Mouse (Mus musculus) hindlimb bud, embryonic 11.5 days (tissue): ENCODE measurements around the gene Ifnar1.

Source experiments
- DNase-seq: peaks from one replicate; pipeline ENCODE4 v3.0.0-alpha.2; 2012; ENCODE audit warnings: low read depth, low spot score; ENCODE audit errors: extremely low spot score

Gene Ifnar1

GRCm38 (mm10) chr16:91538051-91538450, 53.0 kb downstream of the Ifnar1 start:
- DNase-seq = no peak

- DNase-seq = no peak
Observed at GRCm38 (mm10) chr16:91538513-91538912, 53.5 kb downstream of the Ifnar1 start.

GRCm38 (mm10) chr16:91541573-91542081, 56.6 kb downstream of the Ifnar1 start:
- no peak for DNase-seq

GRCm38 (mm10) chr16:91543619-91544018, 58.6 kb downstream of the Ifnar1 start:
- DNase-seq = no peak

- no peak for DNase-seq
Observed at GRCm38 (mm10) chr16:91545597-91546281, 60.7 kb downstream of the Ifnar1 start.

- DNase-seq = no peak
Observed at GRCm38 (mm10) chr16:91546391-91546835, 61.4 kb downstream of the Ifnar1 start.

- DNase-seq = no peak
Observed at GRCm38 (mm10) chr16:91546836-91547741, 62.1 kb downstream of the Ifnar1 start, which contains the start of gene Ifngr2. Gene Ifngr2 (plus strand): TSS chr16:91547072.

- DNase-seq = no peak
Observed at GRCm38 (mm10) chr16:91547974-91548373, 62.9 kb downstream of the Ifnar1 start.

GRCm38 (mm10) chr16:91548586-91548985, 63.5 kb downstream of the Ifnar1 start:
- no peak for DNase-seq

GRCm38 (mm10) chr16:91548996-91549395, 64.0 kb downstream of the Ifnar1 start:
- DNase-seq = no peak

- DNase-seq = no peak
Observed at GRCm38 (mm10) chr16:91549616-91550015, 64.6 kb downstream of the Ifnar1 start.

GRCm38 (mm10) chr16:91551081-91551524, 66.1 kb downstream of the Ifnar1 start:
- no peak for DNase-seq

- no peak for DNase-seq
Observed at GRCm38 (mm10) chr16:91552072-91552471, 67.0 kb downstream of the Ifnar1 start.

GRCm38 (mm10) chr16:91553625-91554024, 68.6 kb downstream of the Ifnar1 start:
- no peak for DNase-seq

GRCm38 (mm10) chr16:91555017-91555605, 70.1 kb downstream of the Ifnar1 start:
- no peak for DNase-seq

GRCm38 (mm10) chr16:91556659-91557058, 71.6 kb downstream of the Ifnar1 start:
- DNase-seq = no peak
